Mouse (Mus musculus): ENCODE measurements around the gene Qrfpr.
A peak's percentile ranks its signal among the peaks of the same experiment; 100 is the strongest.

The Qrfpr gene

GRCm38 (mm10) chr3:36150537-36150933 is 71.6 kb downstream of the Qrfpr start:
- no peak for DNase-seq

GRCm38 (mm10) chr3:36138996-36139395 is 83.1 kb downstream of the Qrfpr start:
- no peak for DNase-seq

GRCm38 (mm10) chr3:36138171-36138660 is 83.9 kb downstream of the Qrfpr start:
- DNase-seq: no peak

GRCm38 (mm10) chr3:36137560-36137959 is 84.6 kb downstream of the Qrfpr start:
- DNase-seq: peak; percentile 40

GRCm38 (mm10) chr3:36136152-36136551 is 86.0 kb downstream of the Qrfpr start:
- no peak for DNase-seq

Data from lung, postnatal 14 days (tissue).